Mouse (Mus musculus) neural tube, embryonic 13.5 days (tissue): ENCODE data around the gene Epha3. TPM values are rescaled to one million over a fixed set of nuclear protein-coding genes. Genes with fewer than 3 reads are reported as not detected.
A peak's percentile ranks its signal among the peaks of the same experiment; 100 is the strongest.

Experiments used
- ATAC-seq: fragments of 200-750 bp; cut with Nextera tagmentation; 2 replicates; pipeline ENCODE4 v1.8.0; 2017; ENCODE audit warnings: low read depth, mild to moderate bottlenecking, moderate TSS enrichment, moderate library complexity
- H3K27ac ChIP-seq: fragments of 300-500 bp; sonication (generic); replicated peaks from 2 replicates; pipeline ENCODE4 v1.5.1; 2015; ENCODE audit warnings: moderate library complexity, mild to moderate bottlenecking, inconsistent platforms
- H3K27me3 ChIP-seq: fragments of 300-500 bp; sonication (generic); 2 replicates; pipeline ENCODE4 v1.6.1; 2015; ENCODE audit warnings: mild to moderate bottlenecking, inconsistent platforms
- H3K36me3 ChIP-seq: fragments of 300-500 bp; sonication (generic); 2 replicates; pipeline ENCODE4 v1.6.1; 2015; ENCODE audit warnings: mild to moderate bottlenecking, inconsistent platforms
- H3K4me1 ChIP-seq: fragments of 300-500 bp; sonication (generic); replicated peaks from 2 replicates; pipeline ENCODE4 v1.6.1; 2015; ENCODE audit warnings: inconsistent platforms
- H3K4me2 ChIP-seq: fragments of 300-500 bp; sonication (generic); 2 replicates; pipeline ENCODE4 v1.6.1; 2015; ENCODE audit warnings: inconsistent platforms, mild to moderate bottlenecking, moderate library complexity
- H3K4me3 ChIP-seq: fragments of 300-500 bp; sonication (generic); 2 replicates; pipeline ENCODE4 v1.5.1; 2015; ENCODE audit warnings: mild to moderate bottlenecking, inconsistent platforms
- H3K9ac ChIP-seq: fragments of 300-500 bp; sonication (generic); 2 replicates; pipeline ENCODE4 v1.6.1; 2015; ENCODE audit warnings: moderate library complexity, mild to moderate bottlenecking, inconsistent platforms
- H3K9me3 ChIP-seq: fragments of 300-500 bp; sonication (generic); 2 replicates; pipeline ENCODE4 v1.6.1; 2016; ENCODE audit warnings: inconsistent platforms
- WGBS: fragments of 180-500 bp; shearing (Covaris S2); methylation state at CpG from one replicate; pipeline ENCODE4 v1.1.7; 2015; 5-methylcytosine and 5-hydroxymethylcytosine counted together
- polyA plus RNA-seq: library from polyadenylated mRNA; unstranded; fragments of >200 nt; fragmentation: Nextera tagmentation; extraction: Ambion mirVana; gene quantifications from 2 replicates; pipeline ENCODE4 v1.2.1, GENCODE M21; 2015

Epha3 gene
- polyA plus RNA-seq, 1 experiment from 2014 or later = 17.5 TPM

GRCm38 (mm10) chr16:63556410-63557146, 307.4 kb downstream of the Epha3 start:
- no peak overlapping the region for H3K4me2 ChIP-seq
- H3K4me1 ChIP-seq = peaks cover 7% of the 10 kb centered on the region
- ATAC-seq = peak; percentile 76; the same call in 1 of the 2 replicates
- H3K9me3 ChIP-seq = no peaks in the 10 kb centered on the region
- H3K27ac ChIP-seq = no peak overlapping the region
- H3K9ac ChIP-seq = no peak overlapping the region
- no peaks in the 10 kb centered on the region for H3K27me3 ChIP-seq
- no peak overlapping the region for H3K4me3 ChIP-seq
- H3K36me3 ChIP-seq = no peaks in the 10 kb centered on the region
- WGBS = 11% methylated on average over 6 of the region's 6 CpGs

GRCm38 (mm10) chr16:63552531-63552930, 311.4 kb downstream of the Epha3 start:
- H3K4me1 ChIP-seq = peaks cover 7% of the 10 kb centered on the region
- no peak for ATAC-seq
- WGBS = 92% methylated on average over 7 of the region's 7 CpGs
- no peaks in the 10 kb centered on the region for H3K27me3 ChIP-seq
- H3K27ac ChIP-seq = no peak overlapping the region
- no peaks in the 10 kb centered on the region for H3K36me3 ChIP-seq
- H3K4me2 ChIP-seq = no peak overlapping the region
- no peak overlapping the region for H3K4me3 ChIP-seq
- no peak overlapping the region for H3K9ac ChIP-seq
- no peaks in the 10 kb centered on the region for H3K9me3 ChIP-seq

GRCm38 (mm10) chr16:63539489-63539888, 324.5 kb downstream of the Epha3 start:
- no peaks in the 10 kb centered on the region for H3K4me1 ChIP-seq
- H3K36me3 ChIP-seq = no peaks in the 10 kb centered on the region
- H3K9ac ChIP-seq = no peak overlapping the region
- H3K27me3 ChIP-seq = no peaks in the 10 kb centered on the region
- no peak for ATAC-seq
- no peak overlapping the region for H3K4me3 ChIP-seq
- no peak overlapping the region for H3K27ac ChIP-seq
- no peaks in the 10 kb centered on the region for H3K9me3 ChIP-seq
- no peak overlapping the region for H3K4me2 ChIP-seq

GRCm38 (mm10) chr16:63528821-63529220, 335.2 kb downstream of the Epha3 start:
- 52% methylated on average over 2 of the region's 2 CpGs for WGBS
- Histone ChIP-seq H3K27ac (no peak overlapping the region), H3K27me3 (no peaks in the 10 kb centered on the region)

GRCm38 (mm10) chr16:63517636-63518035, 346.3 kb downstream of the Epha3 start:
- H3K4me2 ChIP-seq = no peak overlapping the region
- no peaks in the 10 kb centered on the region for H3K4me1 ChIP-seq
- no peaks in the 10 kb centered on the region for H3K36me3 ChIP-seq
- WGBS = 93% methylated on average over 1 of the region's 1 CpGs
- no peaks in the 10 kb centered on the region for H3K9me3 ChIP-seq
- no peak overlapping the region for H3K4me3 ChIP-seq
- ATAC-seq = no peak
- H3K9ac ChIP-seq = no peak overlapping the region
- H3K27me3 ChIP-seq = no peaks in the 10 kb centered on the region
- no peak overlapping the region for H3K27ac ChIP-seq

More at GRCm38 (mm10) chr16:63528821-63529220, 335.2 kb downstream of the Epha3 start:
- Histone ChIP-seq H3K4me1 (no peaks in the 10 kb centered on the region), H3K4me3 (no peak overlapping the region), H3K36me3 (no peaks in the 10 kb centered on the region), H3K4me2 (no peak overlapping the region), H3K9me3 (no peaks in the 10 kb centered on the region), H3K9ac (no peak overlapping the region)
- no peak for ATAC-seq

- H3K27ac ChIP-seq = no peak overlapping the region
- H3K4me1 ChIP-seq = no peaks in the 10 kb centered on the region
- H3K9me3 ChIP-seq = no peaks in the 10 kb centered on the region
- no peak overlapping the region for H3K4me2 ChIP-seq
- no peak overlapping the region for H3K4me3 ChIP-seq
- no peaks in the 10 kb centered on the region for H3K27me3 ChIP-seq
- ATAC-seq = no peak
- no peaks in the 10 kb centered on the region for H3K36me3 ChIP-seq
- no peak overlapping the region for H3K9ac ChIP-seq
- 94% methylated on average over 2 of the region's 2 CpGs for WGBS
Measured at GRCm38 (mm10) chr16:63510069-63510468, 353.9 kb downstream of the Epha3 start.

- 61% methylated on average over 2 of the region's 2 CpGs for WGBS
- Histone ChIP-seq H3K4me1 (no peaks in the 10 kb centered on the region), H3K36me3 (no peaks in the 10 kb centered on the region), H3K9ac (no peak overlapping the region), H3K27ac (no peak overlapping the region), H3K4me3 (no peak overlapping the region), H3K4me2 (no peak overlapping the region), H3K27me3 (no peaks in the 10 kb centered on the region), H3K9me3 (no peaks in the 10 kb centered on the region)
- ATAC-seq = no peak
Measured at GRCm38 (mm10) chr16:63506437-63506836, 357.5 kb downstream of the Epha3 start.

- WGBS = 11% methylated on average over 6 of the region's 6 CpGs
- H3K36me3 ChIP-seq = no peaks in the 10 kb centered on the region
- H3K9me3 ChIP-seq = no peaks in the 10 kb centered on the region
- H3K4me2 ChIP-seq = no peak overlapping the region
- H3K27me3 ChIP-seq = no peaks in the 10 kb centered on the region
- no peak overlapping the region for H3K4me3 ChIP-seq
- H3K27ac ChIP-seq = no peak overlapping the region
- ATAC-seq = no peak
- no peak overlapping the region for H3K9ac ChIP-seq
- no peaks in the 10 kb centered on the region; the same call in 1 of the 2 replicates for H3K4me1 ChIP-seq
Measured at GRCm38 (mm10) chr16:63501456-63501855, 362.5 kb downstream of the Epha3 start.

- no peak overlapping the region for H3K4me2 ChIP-seq
- H3K9me3 ChIP-seq = no peaks in the 10 kb centered on the region
- no peaks in the 10 kb centered on the region for H3K36me3 ChIP-seq
- no peaks in the 10 kb centered on the region for H3K27me3 ChIP-seq
- WGBS = 15% methylated on average over 4 of the region's 4 CpGs
- no peak overlapping the region for H3K4me3 ChIP-seq
- no peak overlapping the region for H3K9ac ChIP-seq
- no peak overlapping the region for H3K27ac ChIP-seq
- ATAC-seq = no peak
- H3K4me1 ChIP-seq = no peaks in the 10 kb centered on the region; the same call in 1 of the 2 replicates
Measured at GRCm38 (mm10) chr16:63500975-63501393, 363.0 kb downstream of the Epha3 start.
